Mouse (Mus musculus): ENCODE data around the gene Igf2bp3. TPM values are rescaled to one million over a fixed set of nuclear protein-coding genes. Genes with fewer than 3 reads are reported as not detected.

Gene Igf2bp3
- polyA plus RNA-seq, 1 experiment from 2014 or later = 75.5 TPM

- Histone ChIP-seq H3K9ac (no peak overlapping the region), H3K4me1 (no peaks in the 10 kb centered on the region)
These were observed 26.8 kb upstream of the Igf2bp3 start for GRCm38 (mm10) chr6:49241562-49241961.

DNA sequence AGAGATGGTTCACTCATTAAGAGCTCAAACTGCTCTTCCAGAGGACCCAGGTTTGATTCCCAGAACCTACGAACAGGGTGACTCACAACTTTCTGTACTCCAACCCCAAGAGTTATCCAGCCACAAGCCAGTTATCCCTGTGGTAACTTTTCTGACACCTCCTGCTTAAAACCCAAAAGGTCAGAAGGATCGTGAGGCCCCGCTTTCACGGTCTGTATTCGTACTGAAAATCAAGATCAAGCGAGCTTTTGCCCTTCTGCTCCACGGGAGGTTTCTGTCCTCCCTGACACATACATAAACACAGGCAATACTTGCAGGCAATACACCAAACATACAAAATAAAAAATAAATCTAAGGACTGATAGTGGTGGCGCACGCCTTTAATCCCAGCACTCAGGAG is 21.6 kb upstream of the Igf2bp3 start:
- Histone ChIP-seq H3K4me1 (no peaks in the 10 kb centered on the region), H3K4me2 (no peak overlapping the region), H3K36me3 (no peaks in the 10 kb centered on the region), H3K27me3 (no peaks in the 10 kb centered on the region), H3K27ac (no peak overlapping the region), H3K9ac (no peak overlapping the region), H3K4me3 (no peak overlapping the region), H3K9me3 (0 out of 2 replicates have a peak, but pooled peaks cover 3% of the 10 kb centered on the region)
- peak; percentile 100 for ATAC-seq (ENCODE audit: insufficient number of reproducible peaks, insufficient read depth, low FRiP score, low TSS enrichment, low read depth)
- 59% methylated on average over 9 of the region's 9 CpGs for WGBS

More at GRCm38 (mm10) chr6:49241562-49241961, 26.8 kb upstream of the Igf2bp3 start:
- Histone ChIP-seq H3K4me3 (no peak overlapping the region), H3K4me2 (no peak overlapping the region), H3K9me3 (no peaks in the 10 kb centered on the region), H3K27ac (no peak overlapping the region), H3K27me3 (no peaks in the 10 kb centered on the region), H3K36me3 (peaks cover 43% of the 10 kb centered on the region)
- WGBS = 90% methylated on average over 1 of the region's 1 CpGs
- no peak for ATAC-seq (ENCODE audit: insufficient number of reproducible peaks, insufficient read depth, low FRiP score, low TSS enrichment, low read depth)

DNA sequence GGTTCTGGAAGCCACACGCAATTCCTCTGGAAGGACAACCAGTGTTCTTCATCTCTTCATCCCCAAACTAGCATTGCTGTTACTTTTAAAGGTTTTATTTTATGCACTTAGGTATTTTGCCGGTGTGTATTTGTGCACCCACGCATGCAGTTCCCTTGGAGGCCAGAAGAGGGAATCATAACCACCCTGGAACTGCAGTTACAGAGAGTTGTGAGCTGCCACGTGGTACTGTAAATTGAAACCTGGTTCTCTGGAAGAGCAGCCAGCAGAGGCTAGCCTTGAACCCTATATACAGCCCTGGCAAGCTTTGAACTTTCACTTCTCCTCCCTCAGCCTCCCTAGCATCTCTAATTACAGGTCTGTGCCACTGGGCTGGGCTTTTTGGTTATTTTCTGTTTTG is 18.6 kb upstream of the Igf2bp3 start:
- WGBS = 60% methylated on average over 4 of the region's 4 CpGs
- H3K4me2 ChIP-seq = no peak overlapping the region
- no peaks in the 10 kb centered on the region for H3K27me3 ChIP-seq
- H3K4me1 ChIP-seq = no peaks in the 10 kb centered on the region
- H3K27ac ChIP-seq = no peak overlapping the region
- no peak overlapping the region for H3K9ac ChIP-seq
- no peak overlapping the region for H3K4me3 ChIP-seq
- ATAC-seq (ENCODE audit: insufficient number of reproducible peaks, insufficient read depth, low FRiP score, low TSS enrichment, low read depth) = no peak
- no peaks in the 10 kb centered on the region for H3K36me3 ChIP-seq
- H3K9me3 ChIP-seq = 0 out of 2 replicates have a peak, but pooled peaks cover 3% of the 10 kb centered on the region

GRCm38 (mm10) chr6:49228126-49228679 is 13.4 kb upstream of the Igf2bp3 start:
- Histone ChIP-seq H3K4me1 (no peaks in the 10 kb centered on the region), H3K4me2 (no peak overlapping the region), H3K9ac (no peak overlapping the region), H3K36me3 (no peaks in the 10 kb centered on the region), H3K9me3 (no peaks in the 10 kb centered on the region), H3K4me3 (no peak overlapping the region), H3K27me3 (no peaks in the 10 kb centered on the region), H3K27ac (no peak overlapping the region)
- WGBS = 15% methylated on average over 7 of the region's 7 CpGs
- no peak for ATAC-seq (ENCODE audit: insufficient number of reproducible peaks, insufficient read depth, low FRiP score, low TSS enrichment, low read depth)

DNA sequence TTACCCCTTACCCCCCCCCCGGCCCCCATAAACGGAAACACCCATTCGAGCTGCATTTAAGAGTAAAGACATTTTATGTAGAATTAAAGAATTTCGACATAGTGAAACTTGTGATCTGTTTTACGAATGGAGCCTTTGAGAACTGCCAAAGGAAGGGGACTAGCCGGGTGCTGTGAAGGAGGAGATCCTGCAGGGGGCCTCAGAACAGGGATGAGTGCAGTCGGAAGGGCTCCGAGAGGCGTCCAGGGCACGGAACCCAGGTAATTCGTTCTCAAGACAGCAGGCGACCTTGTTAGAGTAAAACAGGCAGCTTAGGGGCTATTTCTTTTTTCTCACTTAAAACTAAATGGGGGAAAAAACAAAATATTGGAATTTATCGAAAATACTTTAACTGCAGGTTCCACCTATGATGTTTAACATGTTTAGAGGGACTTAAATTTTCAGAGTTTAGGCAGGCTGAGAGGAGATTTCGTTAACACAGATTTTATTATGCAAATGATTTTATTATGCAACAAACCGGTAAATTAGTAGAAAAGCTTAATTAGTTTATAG is 12.5 kb upstream of the Igf2bp3 start:
- no peak overlapping the region for H3K9ac ChIP-seq
- H3K27ac ChIP-seq = no peak overlapping the region
- H3K36me3 ChIP-seq = no peaks in the 10 kb centered on the region
- H3K4me1 ChIP-seq = no peaks in the 10 kb centered on the region
- H3K9me3 ChIP-seq = no peaks in the 10 kb centered on the region
- WGBS = 7% methylated on average over 15 of the region's 15 CpGs
- ATAC-seq (ENCODE audit: insufficient number of reproducible peaks, insufficient read depth, low FRiP score, low TSS enrichment, low read depth) = no peak
- H3K4me3 ChIP-seq = no peak overlapping the region; the same call in 1 of the 2 replicates
- no peaks in the 10 kb centered on the region for H3K27me3 ChIP-seq
- H3K4me2 ChIP-seq = peak overlapping the region; percentile 48

DNA sequence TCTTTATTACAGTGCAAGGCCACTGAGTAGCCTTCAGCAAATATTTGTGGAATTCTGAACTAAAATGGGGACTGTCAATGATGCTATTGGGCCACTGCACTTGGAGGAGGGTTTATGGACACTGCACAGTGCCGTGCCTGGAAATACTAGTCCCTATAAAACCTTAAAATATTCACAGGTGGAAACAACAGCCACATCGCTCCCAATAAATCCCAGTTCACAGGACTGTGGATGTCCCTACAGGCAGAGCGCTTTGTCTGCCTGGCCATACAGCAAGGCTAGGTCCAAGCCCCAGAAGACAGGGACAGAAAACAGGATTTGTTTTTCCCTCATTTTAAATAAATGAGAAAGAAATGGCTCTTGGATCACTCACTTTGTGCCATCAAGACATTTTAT is 11.0 kb upstream of the Igf2bp3 start:
- ATAC-seq (ENCODE audit: insufficient number of reproducible peaks, insufficient read depth, low FRiP score, low TSS enrichment, low read depth) = no peak
- Histone ChIP-seq H3K4me1 (no peaks in the 10 kb centered on the region), H3K27ac (no peak overlapping the region), H3K36me3 (no peaks in the 10 kb centered on the region), H3K4me3 (no peak overlapping the region), H3K27me3 (no peaks in the 10 kb centered on the region), H3K4me2 (no peak overlapping the region), H3K9ac (no peak overlapping the region), H3K9me3 (no peaks in the 10 kb centered on the region)
- 90% methylated on average over 3 of the region's 3 CpGs for WGBS

- no peaks in the 10 kb centered on the region for H3K9me3 ChIP-seq
- WGBS = 71% methylated on average over 11 of the region's 11 CpGs
- H3K4me2 ChIP-seq = no peak overlapping the region
- H3K27ac ChIP-seq = no peak overlapping the region
- no peaks in the 10 kb centered on the region for H3K27me3 ChIP-seq
- ATAC-seq (ENCODE audit: insufficient number of reproducible peaks, insufficient read depth, low FRiP score, low TSS enrichment, low read depth) = no peak
- no peak overlapping the region for H3K9ac ChIP-seq
- H3K4me3 ChIP-seq = no peak overlapping the region
- H3K36me3 ChIP-seq = no peaks in the 10 kb centered on the region
- peaks cover 2% of the 10 kb centered on the region for H3K4me1 ChIP-seq
These were observed 10.4 kb upstream of the Igf2bp3 start for GRCm38 (mm10) chr6:49224923-49225727.

GRCm38 (mm10) chr6:49221906-49222305 is 7.1 kb upstream of the Igf2bp3 start:
- Histone ChIP-seq H3K4me3 (no peak overlapping the region), H3K27me3 (no peaks in the 10 kb centered on the region), H3K4me2 (no peak overlapping the region), H3K4me1 (peaks cover 6% of the 10 kb centered on the region), H3K27ac (no peak overlapping the region), H3K9ac (no peak overlapping the region), H3K9me3 (no peaks in the 10 kb centered on the region), H3K36me3 (no peaks in the 10 kb centered on the region)
- WGBS = 4% methylated on average over 7 of the region's 7 CpGs
- no peak for ATAC-seq (ENCODE audit: insufficient number of reproducible peaks, insufficient read depth, low FRiP score, low TSS enrichment, low read depth)

DNA sequence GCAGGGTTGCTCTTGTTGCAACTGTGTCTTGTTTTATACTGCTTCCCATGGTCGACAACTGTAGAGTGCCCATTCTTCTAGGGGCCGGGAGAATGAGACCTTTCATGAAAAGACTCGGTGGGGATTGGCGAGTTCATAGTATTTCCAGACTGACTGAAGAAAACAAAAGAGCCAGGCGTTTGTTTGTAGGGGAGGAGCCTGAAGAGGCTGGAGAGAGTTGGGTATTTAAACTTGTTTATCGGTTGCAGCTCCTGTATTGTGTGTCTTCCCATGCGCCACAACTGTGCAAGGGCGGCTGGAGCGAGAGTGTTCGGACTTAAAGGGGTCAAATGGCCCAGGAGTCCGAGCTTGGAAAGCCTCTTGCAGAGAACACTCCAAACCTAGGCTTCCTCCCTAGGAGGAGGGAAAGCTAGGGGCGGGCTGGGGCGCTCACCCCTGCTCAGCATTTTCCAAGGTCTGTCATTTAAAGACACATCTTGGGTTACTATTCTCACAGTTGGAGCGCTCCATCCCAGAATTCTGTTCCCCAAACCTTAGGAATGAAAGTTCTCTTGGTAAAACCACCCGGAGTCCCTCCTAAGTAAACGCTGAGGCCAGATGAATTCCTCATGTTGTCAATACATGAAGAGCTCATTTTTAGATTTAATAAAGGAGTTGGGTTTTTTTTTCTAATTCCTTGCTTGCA is 5.3 kb upstream of the Igf2bp3 start:
- ATAC-seq (ENCODE audit: insufficient number of reproducible peaks, insufficient read depth, low FRiP score, low TSS enrichment, low read depth) = no peak
- H3K36me3 ChIP-seq = no peaks in the 10 kb centered on the region
- H3K4me3 ChIP-seq = peak overlapping the region; percentile 32
- peak overlapping the region; percentile 62 for H3K4me2 ChIP-seq
- H3K9me3 ChIP-seq = no peaks in the 10 kb centered on the region
- peak overlapping the region; percentile 64 for H3K9ac ChIP-seq
- H3K27ac ChIP-seq = no peak overlapping the region
- no peaks in the 10 kb centered on the region for H3K27me3 ChIP-seq
- 3% methylated on average over 16 of the region's 16 CpGs for WGBS
- H3K4me1 ChIP-seq = peaks cover 6% of the 10 kb centered on the region

DNA sequence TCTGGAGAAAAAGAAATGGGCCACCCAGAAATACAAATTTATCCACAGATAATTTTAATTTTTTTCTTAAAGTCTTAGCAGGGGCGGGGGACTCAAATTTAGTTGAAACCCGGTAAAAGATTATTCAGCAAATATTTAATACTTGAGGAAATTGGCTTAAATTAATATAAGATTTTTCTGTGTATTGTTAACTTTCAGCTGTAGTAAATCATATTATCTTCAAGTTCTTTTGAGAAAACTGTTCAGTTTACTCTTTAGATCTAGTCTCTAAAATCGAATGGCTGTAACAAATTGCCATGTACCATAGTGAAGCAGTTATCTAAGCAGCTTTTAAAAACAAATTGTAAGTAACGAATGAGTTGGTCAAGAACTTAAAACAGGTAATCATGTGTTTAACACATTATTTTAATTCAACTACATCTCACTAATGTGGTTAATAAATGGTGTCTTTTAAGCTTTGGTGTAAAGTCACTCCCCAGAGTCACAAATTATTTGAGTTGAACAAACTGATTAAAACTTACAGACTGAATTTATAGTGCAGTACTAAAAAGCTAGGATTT is 4.3 kb upstream of the Igf2bp3 start:
- Histone ChIP-seq H3K4me2 (no peak overlapping the region), H3K4me3 (no peak overlapping the region), H3K36me3 (no peaks in the 10 kb centered on the region), H3K27ac (no peak overlapping the region), H3K4me1 (peaks cover 6% of the 10 kb centered on the region), H3K27me3 (no peaks in the 10 kb centered on the region), H3K9me3 (no peaks in the 10 kb centered on the region), H3K9ac (no peak overlapping the region)
- no peak for ATAC-seq (ENCODE audit: insufficient number of reproducible peaks, insufficient read depth, low FRiP score, low TSS enrichment, low read depth)
- WGBS = 11% methylated on average over 4 of the region's 4 CpGs

- Histone ChIP-seq H3K4me1 (peaks cover 9% of the 10 kb centered on the region), H3K9ac (peak overlapping the region; percentile 49; the same call in 1 of the 2 replicates), H3K36me3 (no peaks in the 10 kb centered on the region), H3K4me2 (peak overlapping the region; percentile 74), H3K9me3 (no peaks in the 10 kb centered on the region), H3K4me3 (peak overlapping the region; percentile 57), H3K27ac (no peak overlapping the region), H3K27me3 (no peaks in the 10 kb centered on the region)
- ATAC-seq (ENCODE audit: insufficient number of reproducible peaks, insufficient read depth, low FRiP score, low TSS enrichment, low read depth) = no peak
- under 1% methylated on average over 31 of the region's 31 CpGs for WGBS
These were observed 3.6 kb upstream of the Igf2bp3 start for GRCm38 (mm10) chr6:49218275-49218802.
